Mouse (Mus musculus) ES-CJ7 (cell line): ENCODE results near the gene Bzw2.

Experiments used
- DNase-seq: peaks from one replicate; pipeline ENCODE4 v3.0.0; 2011; ENCODE audit warnings: low read depth, low spot score

Gene Bzw2

GRCm38 (mm10) chr12:36157638-36158308 is at the start of gene Bzw2:
Gene Bzw2, minus strand, starts transcription at chr12:36158080.
- DNase-seq: peak; percentile 82

- no peak for DNase-seq
Observed at GRCm38 (mm10) chr12:36207072-36207799, 49.4 kb upstream of the Bzw2 start.

GRCm38 (mm10) chr12:36205579-36206119 is 47.8 kb upstream of the Bzw2 start:
- DNase-seq: peak; percentile 70

GRCm38 (mm10) chr12:36194976-36195375 is 37.1 kb upstream of the Bzw2 start:
- DNase-seq: no peak

- no peak for DNase-seq
Observed at GRCm38 (mm10) chr12:36190343-36190742, 32.5 kb upstream of the Bzw2 start.

GRCm38 (mm10) chr12:36189610-36190009 is 31.7 kb upstream of the Bzw2 start:
- no peak for DNase-seq

GRCm38 (mm10) chr12:36187081-36187480 is 29.2 kb upstream of the Bzw2 start:
- no peak for DNase-seq

- DNase-seq: no peak
Observed at GRCm38 (mm10) chr12:36182570-36182969, 24.7 kb upstream of the Bzw2 start.

GRCm38 (mm10) chr12:36177227-36177626 is 19.3 kb upstream of the Bzw2 start:
- DNase-seq: no peak

GRCm38 (mm10) chr12:36165299-36165698 is 7.4 kb upstream of the Bzw2 start:
- peak; percentile 38 for DNase-seq

GRCm38 (mm10) chr12:36164126-36164791 is 6.4 kb upstream of the Bzw2 start:
- DNase-seq: no peak

- DNase-seq: peak; percentile 39
Observed at GRCm38 (mm10) chr12:36157304-36157637, 609 bp downstream of the Bzw2 start.

GRCm38 (mm10) chr12:36156637-36157303 is 1.1 kb downstream of the Bzw2 start, which contains the start of gene Ankmy2:
Gene Ankmy2, plus strand, starts transcription at chr12:36157114.
- DNase-seq: peak; percentile 92

GRCm38 (mm10) chr12:36156101-36156636 is 1.7 kb downstream of the Bzw2 start:
- no peak for DNase-seq

- DNase-seq: no peak
Observed at GRCm38 (mm10) chr12:36155141-36155641, 2.7 kb downstream of the Bzw2 start.

GRCm38 (mm10) chr12:36150737-36151136 is 7.1 kb downstream of the Bzw2 start:
- no peak for DNase-seq

GRCm38 (mm10) chr12:36150265-36150664 is 7.6 kb downstream of the Bzw2 start:
- no peak for DNase-seq

- peak; percentile 53 for DNase-seq
Observed at GRCm38 (mm10) chr12:36146230-36147011, 11.5 kb downstream of the Bzw2 start.

GRCm38 (mm10) chr12:36140401-36140800 is 17.5 kb downstream of the Bzw2 start:
- DNase-seq: no peak

GRCm38 (mm10) chr12:36137192-36137591 is 20.7 kb downstream of the Bzw2 start:
- DNase-seq: no peak

GRCm38 (mm10) chr12:36136285-36136684 is 21.6 kb downstream of the Bzw2 start:
- DNase-seq: no peak
